Mouse (Mus musculus) urinary bladder, postnatal 36 days (tissue): ENCODE data around the gene Sertad2.

Experiments used
- DNase-seq, 2 experiments: peaks; one replicate each; pipeline ENCODE4 v3.0.0; 2022; ENCODE audit warnings: low spot score in 2 of 2, mixed read lengths in 1 of 2

Gene Sertad2

GRCm38 (mm10) chr11:20594229-20595201 is 51.5 kb downstream of the Sertad2 start:
- no peak for DNase-seq

- DNase-seq = no peak
Observed at GRCm38 (mm10) chr11:20603066-20603812, 60.2 kb downstream of the Sertad2 start.

- DNase-seq = no peak
Observed at GRCm38 (mm10) chr11:20604119-20604518, 61.1 kb downstream of the Sertad2 start.

GRCm38 (mm10) chr11:20605613-20606012 is 62.6 kb downstream of the Sertad2 start:
- no peak for DNase-seq

GRCm38 (mm10) chr11:20608442-20608841 is 65.4 kb downstream of the Sertad2 start:
- no peak for DNase-seq

- no peak for DNase-seq
Observed at GRCm38 (mm10) chr11:20613223-20613622, 70.2 kb downstream of the Sertad2 start.

- DNase-seq = no peak
Observed at GRCm38 (mm10) chr11:20616103-20616502, 73.0 kb downstream of the Sertad2 start.

GRCm38 (mm10) chr11:20627146-20627545 is 84.1 kb downstream of the Sertad2 start:
- DNase-seq = no peak

- DNase-seq = no peak
Observed at GRCm38 (mm10) chr11:20628216-20628615, 85.2 kb downstream of the Sertad2 start.

- no peak for DNase-seq
Observed at GRCm38 (mm10) chr11:20629700-20630099, 86.6 kb downstream of the Sertad2 start.

GRCm38 (mm10) chr11:20631026-20631940 is 88.2 kb downstream of the Sertad2 start:
- DNase-seq = peak; percentile 97 to 98

GRCm38 (mm10) chr11:20631941-20632618 is 89.0 kb downstream of the Sertad2 start:
- peak; percentile 79 to 86 for DNase-seq

- peak in 1 of 2 experiments; percentile 57 for DNase-seq
Observed at GRCm38 (mm10) chr11:20632619-20632965, 89.5 kb downstream of the Sertad2 start.

GRCm38 (mm10) chr11:20634543-20634942 is 91.5 kb downstream of the Sertad2 start:
- DNase-seq = no peak

GRCm38 (mm10) chr11:20635646-20636045 is 92.6 kb downstream of the Sertad2 start:
- peak; percentile 44 to 49 for DNase-seq

- no peak for DNase-seq
Observed at GRCm38 (mm10) chr11:20636114-20636513, 93.1 kb downstream of the Sertad2 start.

GRCm38 (mm10) chr11:20637060-20637459 is 94.0 kb downstream of the Sertad2 start:
- no peak for DNase-seq

GRCm38 (mm10) chr11:20638841-20639240 is 95.8 kb downstream of the Sertad2 start:
- peak; percentile 68 to 73 for DNase-seq

- no peak for DNase-seq
Observed at GRCm38 (mm10) chr11:20639918-20640447, 96.9 kb downstream of the Sertad2 start.

GRCm38 (mm10) chr11:20642321-20642720 is 99.3 kb downstream of the Sertad2 start:
- no peak for DNase-seq

- no peak for DNase-seq
Observed at GRCm38 (mm10) chr11:20643161-20643560, 100.1 kb downstream of the Sertad2 start.
